Mouse (Mus musculus) adrenal gland, adult 18-20 months (tissue): ENCODE measurements around the gene Coro1b. TPM values are rescaled to one million over a fixed set of nuclear protein-coding genes. Genes with fewer than 3 reads are reported as not detected.
"Not testable (repeated sequence)": the region's sequence is repeated elsewhere in the genome, so short reads cannot be mapped to it uniquely, and the experiment has no call there.

Experiments used
- DNase-seq, 2 experiments: peaks; one replicate each; pipeline ENCODE4 v3.0.0; 2021 to 2022; ENCODE audit warnings: low spot score in 2 of 2
- total RNA-seq, 2 experiments: library from RNA; stranded (reverse); gene quantifications; 1 replicate in 1 of 2; 2 replicates in 1 of 2; pipeline ENCODE4 v1.2.3; 2021

Gene Coro1b
- total RNA-seq, 2 experiments from 2014 or later: 145 to 150 TPM

- no peak for DNase-seq
Measured at GRCm38 (mm10) chr19:4119716-4120487, 28.5 kb upstream of the Coro1b start.

GRCm38 (mm10) chr19:4120496-4120895 is 27.9 kb upstream of the Coro1b start:
- DNase-seq: no peak

- peak; percentile 94 to 95 for DNase-seq
Measured at GRCm38 (mm10) chr19:4121097-4121805, 27.2 kb upstream of the Coro1b start.

- DNase-seq: not testable (repeated sequence)
Measured at GRCm38 (mm10) chr19:4121896-4122295, 26.5 kb upstream of the Coro1b start.

- DNase-seq: no peak
Measured at GRCm38 (mm10) chr19:4122411-4123370, 25.7 kb upstream of the Coro1b start.

GRCm38 (mm10) chr19:4124432-4124831 is 24.0 kb upstream of the Coro1b start:
- DNase-seq: no peak

GRCm38 (mm10) chr19:4125268-4125667 is 23.2 kb upstream of the Coro1b start:
- DNase-seq: not testable (repeated sequence)

GRCm38 (mm10) chr19:4125741-4126696 is 22.4 kb upstream of the Coro1b start, which contains the start of gene Aip:
Aip (minus strand) TSS chr19:4125858.
- DNase-seq: peak; percentile 95

GRCm38 (mm10) chr19:4126759-4127495 is 21.5 kb upstream of the Coro1b start:
- no peak for DNase-seq

- DNase-seq: no peak
Measured at GRCm38 (mm10) chr19:4129462-4129861, 19.0 kb upstream of the Coro1b start.

GRCm38 (mm10) chr19:4130106-4130505 is 18.3 kb upstream of the Coro1b start:
- no peak for DNase-seq

- no peak for DNase-seq
Measured at GRCm38 (mm10) chr19:4131075-4131474, 17.3 kb upstream of the Coro1b start.

GRCm38 (mm10) chr19:4131768-4132167 is 16.7 kb upstream of the Coro1b start:
- DNase-seq: no peak

GRCm38 (mm10) chr19:4134354-4134753 is 14.1 kb upstream of the Coro1b start:
- no peak for DNase-seq

- not testable (repeated sequence) for DNase-seq
Measured at GRCm38 (mm10) chr19:4135229-4135962, 13.0 kb upstream of the Coro1b start.

GRCm38 (mm10) chr19:4135963-4136345 is 12.5 kb upstream of the Coro1b start:
- DNase-seq: not testable (repeated sequence)

- DNase-seq: no peak
Measured at GRCm38 (mm10) chr19:4136463-4136862, 12.0 kb upstream of the Coro1b start.

- no peak for DNase-seq
Measured at GRCm38 (mm10) chr19:4137913-4138312, 10.5 kb upstream of the Coro1b start.

- no peak for DNase-seq
Measured at GRCm38 (mm10) chr19:4139446-4139845, 9.0 kb upstream of the Coro1b start, which contains the start of gene Gpr152. Gpr152 (plus strand) TSS chr19:4139787.
